Mouse (Mus musculus) CH12.LX (cell line): Measurements from ENCODE around the gene Eefsec. TPM values are rescaled to one million over a fixed set of nuclear protein-coding genes. Genes with fewer than 3 reads are reported as not detected.

ENCODE experiments used
- DNase-seq: peaks from one replicate; pipeline ENCODE4 v3.0.0-alpha.2; 2013; ENCODE audit errors: extremely low read depth
- H3K27ac ChIP-seq: 2 replicates; pipeline ENCODE4 v1.5.1; 2012; ENCODE audit warnings: low read depth, mild to moderate bottlenecking, control low read depth, moderate library complexity; ENCODE audit not compliant: insufficient read depth
- H3K27me3 ChIP-seq: replicated peaks from 2 replicates; pipeline ENCODE3; 2012; ENCODE audit warnings: inconsistent platforms
- H3K36me3 ChIP-seq, 2 experiments: replicated peaks in 1 of 2; 2 replicates each; pipeline versions ENCODE3 to v1.6.1; 2012; ENCODE audit warnings: inconsistent platforms in 1 of 2, low read length in 1 of 2, mild to moderate bottlenecking in 1 of 2, mixed read lengths in 1 of 2, moderate library complexity in 1 of 2; ENCODE audit not compliant: control insufficient read depth in 1 of 2, insufficient read depth in 1 of 2
- H3K4me1 ChIP-seq, 2 experiments: 2 replicates each; pipeline ENCODE4 v1.6.1; 2012; ENCODE audit warnings: inconsistent platforms in 1 of 2, moderate library complexity in 1 of 2; ENCODE audit not compliant: insufficient read depth in 2 of 2, control insufficient read depth in 1 of 2
- H3K4me2 ChIP-seq: 2 replicates; pipeline ENCODE4 v1.6.1; 2012; ENCODE audit warnings: low read depth, mild to moderate bottlenecking, control low read depth; ENCODE audit not compliant: poor library complexity, insufficient read depth, severe bottlenecking
- H3K4me3 ChIP-seq, 3 experiments: fragments of 150-350 bp in 1 of 3; sonication (generic) in 1 of 3; replicated peaks in 1 of 3; 2 replicates each; pipeline versions ENCODE3 to v1.5.1; 2011 to 2012; ENCODE audit warnings: low read depth in 2 of 3, low read length in 2 of 3, mild to moderate bottlenecking in 2 of 3, moderate library complexity in 2 of 3, control low read depth in 1 of 3, improper control_type of control experiment in 1 of 3, inconsistent platforms in 1 of 3, mixed read lengths in 1 of 3; ENCODE audit not compliant: poor library complexity in 1 of 3
- H3K79me2 ChIP-seq: replicated peaks from 2 replicates; pipeline ENCODE4 v1.6.1; 2012; ENCODE audit warnings: mild to moderate bottlenecking, moderate library complexity; ENCODE audit not compliant: control insufficient read depth, poor library complexity, insufficient read depth, severe bottlenecking; ENCODE audit errors: extremely low read depth
- H3K9ac ChIP-seq: 2 replicates; pipeline ENCODE4 v1.6.1; 2012; ENCODE audit warnings: low read depth, mild to moderate bottlenecking, control low read depth, moderate library complexity; ENCODE audit not compliant: insufficient read depth
- H3K9me3 ChIP-seq: replicated peaks from 2 replicates; pipeline ENCODE3; 2012; ENCODE audit warnings: low read length, inconsistent platforms, mixed read lengths
- CTCF ChIP-seq, 2 experiments: IDR thresholded peaks in 1 of 2; conservative IDR thresholded peaks in 1 of 2; 2 replicates each; pipeline ENCODE4 v1.5.1; 2011 to 2012; ENCODE audit warnings: low read depth in 2 of 2, low read length in 2 of 2, improper control_type of control experiment in 1 of 2, inconsistent platforms in 1 of 2, mild to moderate bottlenecking in 1 of 2, moderate library complexity in 1 of 2
- ELF1 ChIP-seq: IDR thresholded peaks from 2 replicates; pipeline ENCODE4 v1.6.1; 2014; ENCODE audit warnings: low read depth, mild to moderate bottlenecking, inconsistent platforms, low read length, improper control_type of control experiment
- ETS1 ChIP-seq: conservative IDR thresholded peaks from 2 replicates; pipeline ENCODE4 v1.6.1; 2012; ENCODE audit warnings: low read depth, mild to moderate bottlenecking, inconsistent platforms, low read length, improper control_type of control experiment, moderate library complexity
- HCFC1 ChIP-seq: IDR thresholded peaks from 2 replicates; pipeline ENCODE4 v1.6.1; 2012; ENCODE audit warnings: low read depth, mild to moderate bottlenecking, inconsistent platforms, low read length, improper control_type of control experiment
- JUND ChIP-seq: conservative IDR thresholded peaks from 2 replicates; pipeline ENCODE4 v1.6.1; 2011; ENCODE audit warnings: low read depth, low read length, improper control_type of control experiment
- KAT2A ChIP-seq: IDR thresholded peaks from 2 replicates; pipeline ENCODE4 v1.6.1; 2012; ENCODE audit warnings: low read length, improper control_type of control experiment, inconsistent platforms; ENCODE audit not compliant: insufficient replicate concordance
- MAX ChIP-seq: IDR thresholded peaks from 2 replicates; pipeline ENCODE4 v1.6.1; 2011; ENCODE audit warnings: low read length, improper control_type of control experiment
- POLR2A ChIP-seq: IDR thresholded peaks from 2 replicates; pipeline ENCODE4 v1.6.1; 2011; ENCODE audit warnings: low read depth, mild to moderate bottlenecking, improper control_type of control experiment, low read length
- RCOR1 ChIP-seq: conservative IDR thresholded peaks from 2 replicates; pipeline ENCODE4 v1.6.1; 2012; ENCODE audit warnings: low read depth, mild to moderate bottlenecking, inconsistent platforms, low read length, improper control_type of control experiment
- SMC3 ChIP-seq: IDR thresholded peaks from 2 replicates; pipeline ENCODE4 v1.6.1; 2011; ENCODE audit warnings: low read depth, low read length, improper control_type of control experiment
- TCF12 ChIP-seq: IDR thresholded peaks from 2 replicates; pipeline ENCODE4 v1.6.1; 2014; ENCODE audit warnings: low read depth, mild to moderate bottlenecking, inconsistent platforms, low read length, improper control_type of control experiment
- UBTF ChIP-seq: IDR thresholded peaks from 2 replicates; pipeline ENCODE4 v1.6.1; 2012; ENCODE audit warnings: low read depth, mild to moderate bottlenecking, inconsistent platforms, low read length, improper control_type of control experiment, moderate library complexity
- ZC3H11A ChIP-seq: IDR thresholded peaks from 2 replicates; pipeline ENCODE4 v1.6.1; 2012; ENCODE audit warnings: low read depth, mild to moderate bottlenecking, inconsistent platforms, low read length, improper control_type of control experiment
- ZNF384 ChIP-seq: IDR thresholded peaks from 2 replicates; pipeline ENCODE4 v1.6.1; 2012; ENCODE audit warnings: low read depth, low read length, improper control_type of control experiment, inconsistent platforms
- dilution Hi-C: fragments of 300-500 bp; cut with MboI; formaldehyde crosslinking; loops from 2 replicates; pipeline ENCODE4 v1.14.3; 2020; ENCODE audit warnings: low sequenced_read_pairs; ENCODE audit not compliant: extremely low pct_unique_long_range_greater_than_20kb, extremely low pct_ligation_motif_present
- in situ Hi-C: fragments of 300-500 bp; cut with MboI; formaldehyde crosslinking; loops from 3 replicates; pipeline ENCODE4 v1.14.3; 2019; ENCODE audit warnings: low sequenced_read_pairs, low pct_ligation_motif_present, low pct_unique_long_range_greater_than_20kb, mixed read lengths
- polyA plus RNA-seq: library from polyadenylated mRNA; unstranded; fragments of >175 nt; gene quantifications from 2 replicates; pipeline ENCODE4 v1.2.1, GENCODE M21; 2012; ENCODE audit warnings: low read depth; ENCODE audit not compliant: insufficient read length
- total RNA-seq, 2 experiments: library from RNA; depleted of rRNA; stranded (reverse); fragments of 300-350 nt in 1 of 2; fragments of >200 nt in 1 of 2; gene quantifications; 2 replicates each; pipeline ENCODE4 v1.2.3; 2012 to 2014

Eefsec gene
- total and polyA plus RNA-seq, 3 experiments: 26.2 to 48.8 (median 32.1) TPM

DNA sequence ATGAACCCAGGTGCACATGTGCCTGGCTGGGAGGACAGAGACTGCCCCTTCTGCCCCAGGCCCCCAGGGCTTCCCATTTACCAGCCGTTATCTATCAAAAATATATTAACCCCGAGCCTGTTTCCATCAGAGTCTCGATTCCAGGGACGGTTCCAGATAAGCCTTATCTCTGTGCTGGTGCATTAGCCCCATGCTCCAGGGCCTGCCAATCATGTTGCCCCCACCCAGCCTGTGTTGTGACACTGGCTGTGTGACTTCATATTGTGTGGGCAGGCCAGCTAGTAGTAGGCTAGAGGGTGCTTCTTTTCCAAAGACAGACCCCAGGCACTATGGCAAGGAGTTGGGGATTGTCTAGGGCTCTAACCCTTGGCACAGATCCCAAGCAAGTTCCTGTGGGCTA is 190.9 kb downstream of the Eefsec start:
- Histone ChIP-seq H3K36me3 (peaks cover 15 to 65% of the 10 kb centered on the region in 2 experiments), H3K27ac (no peak overlapping the region), H3K9me3 (no peaks in the 10 kb centered on the region), H3K4me1 (no peaks in the 10 kb centered on the region), H3K79me2 (no peaks in the 10 kb centered on the region)
- TF ChIP-seq ELF1 (no peak), ZC3H11A (no peak), RCOR1 (no peak), CTCF (conservative IDR thresholded peaks at IDR 0.05 in 1 of 2, IDR thresholded peaks at IDR 0.05 in 1 of 2; ENCODE audit: low read depth in 2 of 2, low read length in 2 of 2) (no peak), ETS1 (no peak), SMC3 (no peak), KAT2A (no peak), POLR2A (no peak), ZNF384 (no peak), TCF12 (no peak), MAX (no peak), UBTF (no peak)
- TF ChIP-seq, all 38 proteins: peak for 0
- H3K9ac ChIP-seq: no peak overlapping the region
- dilution Hi-C loops: no loop called here
- in situ Hi-C loops: no loop called here
- no peak overlapping the region for H3K4me2 ChIP-seq
- no peak overlapping the region for H3K4me3 ChIP-seq
- H3K27me3 ChIP-seq: no peaks in the 10 kb centered on the region
- DNase-seq: no peak

DNA sequence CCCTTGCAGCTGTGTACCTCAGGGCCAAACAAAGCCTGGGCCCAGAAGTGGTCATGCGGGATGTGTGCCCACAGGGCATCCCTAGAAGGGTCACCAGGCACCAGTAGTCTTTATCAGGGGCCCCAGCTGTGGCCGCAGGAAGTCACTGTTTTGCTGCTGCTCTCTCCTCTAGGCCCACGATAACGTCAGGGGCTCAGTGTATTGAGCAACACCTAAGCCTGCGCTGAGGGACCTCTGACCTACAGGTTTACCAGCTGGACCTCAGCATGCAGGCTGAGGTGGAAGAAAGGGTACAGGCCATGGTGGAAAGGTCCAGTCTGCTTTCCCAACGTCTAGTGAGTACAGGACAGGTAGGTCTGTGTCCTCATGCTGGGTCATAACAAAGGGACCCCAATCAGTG is 192.3 kb downstream of the Eefsec start:
- no peak overlapping the region for H3K9ac ChIP-seq
- no peak overlapping the region for H3K27ac ChIP-seq
- in situ Hi-C loops (no loop called here), dilution Hi-C loops (no loop called here)
- no peaks in the 10 kb centered on the region for H3K79me2 ChIP-seq
- 0 out of 4 replicates have a peak, but pooled peaks cover 0 to 4% of the 10 kb centered on the region in 2 experiments for H3K4me1 ChIP-seq
- H3K4me3 ChIP-seq: no peak overlapping the region
- no peak overlapping the region for H3K4me2 ChIP-seq
- no peaks in the 10 kb centered on the region for H3K9me3 ChIP-seq
- peaks cover 10 to 52% of the 10 kb centered on the region in 2 experiments for H3K36me3 ChIP-seq
- H3K27me3 ChIP-seq: no peaks in the 10 kb centered on the region
- TF ChIP-seq JUND (no peak), HCFC1 (no peak)
- no peak for DNase-seq
